Mouse (Mus musculus): ENCODE results near the gene Klrg2.
"Not testable (repeated sequence)": the region's sequence is repeated elsewhere in the genome, so short reads cannot be mapped to it uniquely, and the experiment has no call there.

Gene Klrg2

GRCm38 (mm10) chr6:38636852-38637618 lies at the start of gene Klrg2:
Gene Klrg2 (minus strand): TSS chr6:38637242.
- no peak for DNase-seq (ENCODE audit: low spot score)

- no peak for DNase-seq (ENCODE audit: low spot score)
Observed at GRCm38 (mm10) chr6:38682532-38682931, 45.5 kb upstream of the Klrg2 start.

- no peak for DNase-seq (ENCODE audit: low spot score)
Observed at GRCm38 (mm10) chr6:38677629-38678028, 40.6 kb upstream of the Klrg2 start.

GRCm38 (mm10) chr6:38676723-38677122 lies 39.7 kb upstream of the Klrg2 start:
- DNase-seq (ENCODE audit: low spot score), result no peak

GRCm38 (mm10) chr6:38676217-38676616 lies 39.2 kb upstream of the Klrg2 start:
- no peak for DNase-seq (ENCODE audit: low spot score)

DNA sequence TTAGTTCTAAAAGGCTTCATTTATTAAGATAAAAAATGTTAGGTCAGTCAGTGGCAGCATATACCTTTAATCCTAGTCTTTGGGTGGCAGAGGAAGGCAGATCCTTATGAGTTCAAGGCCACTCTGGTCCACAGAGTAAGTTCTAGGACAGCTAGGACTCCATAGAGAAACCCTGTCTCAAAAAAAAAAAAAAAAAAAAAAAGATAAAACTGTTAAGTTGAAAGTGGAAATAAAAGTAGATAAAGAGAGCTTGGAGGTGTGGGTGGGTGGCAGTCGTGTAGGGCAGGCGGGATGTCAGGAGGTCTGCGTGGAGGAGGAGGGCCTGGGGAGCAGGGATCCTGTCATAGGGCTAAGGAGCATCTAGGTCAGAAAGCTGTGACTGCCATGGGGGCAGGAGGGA lies 35.0 kb upstream of the Klrg2 start:
- no peak for DNase-seq (ENCODE audit: low spot score)

DNA sequence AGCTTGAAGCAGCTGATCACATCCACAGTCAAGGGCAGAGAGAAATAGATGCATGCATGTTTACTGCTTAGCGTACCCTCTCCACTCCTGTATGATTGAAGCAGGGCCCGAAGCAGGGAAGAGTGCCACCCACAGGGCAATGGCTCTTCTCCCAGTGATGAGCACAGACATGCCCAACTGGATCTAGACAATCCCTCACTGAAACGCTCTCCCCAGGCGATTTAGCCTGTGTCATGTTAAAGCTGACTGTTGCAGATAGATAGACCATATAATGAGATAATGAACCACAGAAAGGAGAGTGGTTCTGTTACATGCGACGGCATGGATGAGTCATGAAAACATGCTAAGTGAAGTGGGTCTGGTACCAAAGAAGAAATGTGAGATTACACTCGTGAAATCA lies 34.2 kb upstream of the Klrg2 start:
- no peak for DNase-seq (ENCODE audit: low spot score)

- not testable (repeated sequence) for DNase-seq (ENCODE audit: low spot score)
Observed at GRCm38 (mm10) chr6:38670488-38670887, 33.4 kb upstream of the Klrg2 start.

GRCm38 (mm10) chr6:38669580-38669979 lies 32.5 kb upstream of the Klrg2 start:
- no peak for DNase-seq (ENCODE audit: low spot score)

- DNase-seq (ENCODE audit: low spot score), result no peak
Observed at GRCm38 (mm10) chr6:38662714-38663615, 25.9 kb upstream of the Klrg2 start, which contains the start of gene Clec2l. Gene Clec2l (plus strand): TSS chr6:38663069.

GRCm38 (mm10) chr6:38661626-38662025 lies 24.6 kb upstream of the Klrg2 start:
- DNase-seq (ENCODE audit: low spot score), result no peak

DNA sequence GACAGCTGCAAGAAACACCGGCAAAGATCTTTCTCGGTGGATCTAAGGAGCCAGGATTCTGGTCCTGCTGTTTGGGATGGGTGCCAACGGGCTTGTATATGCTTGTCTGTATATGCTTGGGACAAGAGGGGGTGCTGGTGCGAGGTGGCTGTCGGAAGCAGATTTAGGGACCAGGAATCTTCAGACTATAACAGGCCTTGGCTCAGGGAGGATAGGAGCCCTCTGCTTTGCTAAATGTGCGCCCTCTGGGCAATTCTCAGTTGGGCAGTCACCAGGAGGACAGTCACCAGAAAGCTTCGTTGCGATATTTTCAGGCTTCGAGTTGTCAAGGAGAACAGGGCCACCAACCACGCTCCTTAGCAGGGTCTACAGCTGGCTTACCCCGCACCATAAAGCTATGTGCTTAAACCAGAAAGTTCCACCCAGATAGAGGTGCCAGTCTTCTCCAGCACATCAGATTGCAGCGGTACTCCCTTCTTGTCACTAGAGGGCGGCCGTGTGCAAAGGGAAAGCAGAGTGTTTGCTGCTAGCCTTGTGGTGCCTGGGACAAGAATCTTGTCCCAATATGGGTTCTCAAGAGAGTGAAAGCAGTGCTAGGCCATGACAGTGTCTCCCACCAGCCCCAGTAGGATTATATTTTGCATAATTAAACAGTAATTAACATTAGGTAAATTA lies 13.4 kb upstream of the Klrg2 start:
- DNase-seq (ENCODE audit: low spot score), result peak; percentile 91

DNA sequence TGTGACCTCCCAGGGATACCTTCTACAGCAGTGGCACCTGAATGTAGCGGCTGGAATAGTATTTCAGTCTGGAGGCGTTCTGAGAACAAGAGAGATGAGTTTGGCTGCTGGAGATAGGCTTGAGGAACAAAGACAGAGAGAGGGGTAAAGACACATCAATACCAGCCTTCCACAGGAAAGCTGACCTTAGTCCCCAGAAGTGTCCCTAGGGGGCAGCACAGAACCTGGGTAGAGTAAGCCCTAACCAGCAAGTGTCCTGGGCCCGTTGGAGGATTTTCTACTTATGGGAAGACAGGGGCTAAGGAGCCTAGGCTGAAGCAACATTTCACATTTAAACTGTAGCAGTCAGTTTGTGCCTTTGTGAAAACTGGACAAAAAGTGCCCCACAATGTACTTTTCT lies 12.5 kb upstream of the Klrg2 start:
- DNase-seq (ENCODE audit: low spot score), result no peak

GRCm38 (mm10) chr6:38643039-38643438 lies 6.0 kb upstream of the Klrg2 start:
- no peak for DNase-seq (ENCODE audit: low spot score)

DNA sequence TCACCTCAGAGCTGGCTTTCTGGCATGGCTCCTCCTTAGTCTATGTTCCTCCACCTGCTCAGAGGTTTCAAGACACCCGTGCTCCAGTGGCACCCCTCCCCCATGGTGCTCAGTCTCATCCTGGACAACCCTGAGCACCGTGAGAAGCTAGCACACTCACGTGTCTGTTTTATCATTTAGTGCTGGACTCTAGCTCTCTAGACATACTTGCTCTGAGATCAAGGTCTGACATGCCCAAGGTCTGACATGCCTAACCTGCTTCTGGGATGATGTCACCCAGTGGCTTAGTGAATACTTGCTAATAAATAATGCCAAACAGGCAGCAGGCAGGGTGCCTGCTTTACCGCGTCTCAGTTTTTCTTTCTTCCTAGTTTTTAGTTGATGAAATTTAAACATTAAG lies 5.6 kb upstream of the Klrg2 start:
- no peak for DNase-seq (ENCODE audit: low spot score)

DNA sequence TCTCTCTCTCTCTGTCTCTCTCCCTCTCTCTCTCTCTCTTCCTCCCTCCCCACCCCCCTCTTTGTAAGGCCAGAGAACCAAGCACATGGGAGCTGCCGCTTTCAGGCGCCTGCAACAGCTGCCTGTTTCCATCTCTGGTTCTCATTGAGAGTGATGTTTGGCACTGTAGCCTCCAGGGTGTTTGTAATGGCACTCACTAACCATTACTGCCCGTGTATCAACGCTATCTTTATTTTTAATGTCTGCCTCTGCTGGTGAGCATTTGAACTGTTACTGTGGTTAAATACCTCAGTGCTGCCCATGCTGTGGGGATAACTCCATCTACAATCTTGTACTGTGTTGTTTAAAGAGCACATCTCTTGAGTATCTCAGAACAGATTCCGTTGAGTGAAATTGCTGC lies 4.6 kb upstream of the Klrg2 start:
- no peak for DNase-seq (ENCODE audit: low spot score)

DNA sequence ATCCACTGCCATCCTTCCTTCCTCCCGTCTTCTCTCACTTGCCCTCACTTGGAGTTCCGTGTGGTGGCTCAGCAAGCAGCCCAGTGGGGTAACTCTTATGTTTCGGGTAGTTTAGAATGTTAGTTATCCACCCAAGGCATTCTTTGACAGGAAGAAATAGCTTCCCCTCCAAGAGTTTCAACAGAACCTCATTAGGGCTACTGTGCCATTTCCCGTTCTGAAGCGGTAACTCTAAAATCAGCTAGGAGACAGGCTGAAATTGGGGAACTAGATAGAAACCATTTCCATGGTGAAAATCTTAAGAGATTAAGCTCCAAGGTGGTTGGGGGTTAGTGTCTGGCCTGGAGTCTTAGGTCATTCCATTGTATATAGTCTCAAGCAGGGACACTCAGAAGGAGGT lies 4.2 kb upstream of the Klrg2 start:
- no peak for DNase-seq (ENCODE audit: low spot score)

DNA sequence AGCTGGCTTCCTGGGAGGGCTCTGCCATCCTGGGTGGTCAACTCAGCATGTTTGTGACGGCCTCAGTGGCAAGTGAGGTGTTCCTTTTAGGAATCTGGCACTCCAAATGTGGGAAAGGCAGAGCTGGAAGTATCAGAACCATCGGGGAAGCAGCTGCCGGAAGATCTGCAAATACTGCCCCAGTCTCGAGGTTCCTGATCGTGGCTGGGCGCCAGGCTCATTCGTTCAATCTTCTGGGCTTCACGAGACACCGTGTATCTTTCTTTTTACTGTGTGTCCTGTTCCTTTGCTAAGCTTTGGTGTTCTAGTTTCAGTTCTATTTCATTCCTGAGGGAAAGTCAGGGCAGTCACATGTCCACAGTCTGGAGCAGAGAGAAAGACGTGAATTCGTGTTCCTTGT lies 3.4 kb upstream of the Klrg2 start:
- no peak for DNase-seq (ENCODE audit: low spot score)

GRCm38 (mm10) chr6:38635941-38636851 lies 846 bp downstream of the Klrg2 start:
- no peak for DNase-seq (ENCODE audit: low spot score)

GRCm38 (mm10) chr6:38634461-38634860 lies 2.6 kb downstream of the Klrg2 start:
- DNase-seq (ENCODE audit: low spot score), result no peak

DNA sequence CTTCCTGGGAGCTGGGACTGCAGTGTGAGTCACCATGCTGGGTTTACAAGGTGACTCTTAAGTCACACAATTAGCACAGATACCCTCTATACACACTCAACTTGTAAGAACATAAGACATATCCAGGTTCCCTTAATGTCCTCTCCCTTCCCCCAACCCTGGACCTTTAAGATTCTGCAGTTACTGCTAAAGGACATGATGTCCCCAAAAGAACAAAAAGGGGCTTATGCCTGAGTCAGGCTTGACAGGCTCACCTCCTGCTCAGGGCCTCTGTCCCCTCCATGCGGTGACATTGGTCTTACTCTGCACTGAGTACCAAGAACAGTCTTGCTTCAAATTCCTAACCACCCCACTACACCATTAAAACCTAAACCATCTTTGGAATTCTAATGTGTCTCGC lies 4.2 kb downstream of the Klrg2 start:
- DNase-seq (ENCODE audit: low spot score), result no peak

DNA sequence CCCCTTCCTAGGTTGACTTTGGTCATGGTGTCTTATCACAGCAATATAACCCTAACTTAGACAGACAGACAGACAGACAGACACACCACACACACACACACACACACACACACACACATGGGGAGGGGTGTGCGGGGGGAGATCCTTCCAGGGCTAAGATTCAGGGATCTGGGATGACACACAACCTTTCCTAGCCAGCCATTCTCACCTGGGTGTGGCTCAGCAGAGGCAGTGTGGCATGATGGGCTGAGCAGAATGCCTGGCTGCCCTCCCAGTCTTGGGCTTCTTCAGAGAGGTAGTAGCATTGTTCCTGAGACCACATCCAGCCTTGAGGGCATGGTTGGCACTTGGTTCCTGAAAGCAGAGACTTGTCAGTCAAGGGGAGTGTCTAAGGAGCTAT lies 7.5 kb downstream of the Klrg2 start:
- no peak for DNase-seq (ENCODE audit: low spot score)

All from adipocyte (in vitro differentiated cells).